In genomic region chr1:77513959-77514324, GRCm38 (mm10) we compare ENCODE assay signal across 10 mouse cellular contexts. TPM values are rescaled to one million over a fixed set of nuclear protein-coding genes. Genes with fewer than 3 reads are reported as not detected.
DNase-seq lines count a peak whose midpoint lies in the region; ATAC-seq and TF ChIP-seq lines count a peak whose summit lies in the region.
"Had no signal": no experiment of that assay in that cellular context is flagged by ENCODE, and none has a peak within 500 bp of the region (broad histone marks: within the 10 kb centered on the region; RNA-seq: fewer than 3 reads in every experiment).

No protein-coding gene starts in this region.

- peak overlapping the region; percentile 64 for H3K4me3 ChIP-seq in kidney, postnatal 0 days (replicated peaks; ENCODE audit: low read depth, low read length)
- H3K4me3 ChIP-seq in embryonic facial prominence, embryonic 15.5 days (replicated peaks): peak overlapping the region; percentile 70
- peak overlapping the region; percentile 70 for H3K4me3 ChIP-seq in intestine, embryonic 16.5 days (ENCODE audit: low read length)
- H3K4me3 ChIP-seq in neural tube, embryonic 13.5 days: peak overlapping the region; percentile 66

- H3K4me1 ChIP-seq in kidney, postnatal 0 days (replicated peaks; ENCODE audit: insufficient read depth, low read length): peaks cover 17% of the 10 kb centered on the region
- peaks cover 33% of the 10 kb centered on the region for H3K4me1 ChIP-seq in embryonic facial prominence, embryonic 15.5 days
- H3K4me1 ChIP-seq in intestine, embryonic 16.5 days (ENCODE audit: control insufficient read depth, insufficient read depth, low read length): peaks cover 21% of the 10 kb centered on the region
- peaks cover 52% of the 10 kb centered on the region for H3K4me1 ChIP-seq in neural tube, embryonic 13.5 days (replicated peaks)

- no peaks in the 10 kb centered on the region for H3K27me3 ChIP-seq in kidney, postnatal 0 days (ENCODE audit: insufficient read depth, low read length)
- H3K27me3 ChIP-seq in embryonic facial prominence, embryonic 15.5 days: no peaks in the 10 kb centered on the region
- no peaks in the 10 kb centered on the region for H3K27me3 ChIP-seq in intestine, embryonic 16.5 days (replicated peaks; ENCODE audit: control insufficient read depth, insufficient read depth, low read length)
- peaks cover 12% of the 10 kb centered on the region; the same call in 1 of the 2 replicates for H3K27me3 ChIP-seq in neural tube, embryonic 13.5 days
- H3K27me3 ChIP-seq: Patski had no signal

- 0 out of 2 replicates have a peak overlapping the region, but pooled peaks have one; percentile 16 for H3K27ac ChIP-seq in kidney, postnatal 0 days
- H3K27ac ChIP-seq in embryonic facial prominence, embryonic 15.5 days (replicated peaks): peak overlapping the region; percentile 84
- peak overlapping the region; percentile 23 for H3K27ac ChIP-seq in intestine, embryonic 16.5 days (ENCODE audit: low read length)
- H3K27ac ChIP-seq in neural tube, embryonic 13.5 days (replicated peaks): peak overlapping the region; percentile 90

- peak overlapping the region; percentile 52 for H3K9ac ChIP-seq in kidney, postnatal 0 days (ENCODE audit: low read depth, low read length)
- peak overlapping the region; percentile 72 for H3K9ac ChIP-seq in embryonic facial prominence, embryonic 15.5 days
- H3K9ac ChIP-seq in intestine, embryonic 16.5 days (ENCODE audit: low read depth, low read length): peak overlapping the region; percentile 69
- H3K9ac ChIP-seq in neural tube, embryonic 13.5 days: peak overlapping the region; percentile 80

- no peak for ATAC-seq in kidney, postnatal 0 days (replicated peaks; ENCODE audit: low FRiP score, low read depth)
- ATAC-seq in embryonic facial prominence, embryonic 15.5 days (ENCODE audit: insufficient number of reproducible peaks, low FRiP score, low TSS enrichment, low read depth): no peak
- 0 out of 2 replicates have a peak, but pooled peaks have one; percentile 1 for ATAC-seq in intestine, embryonic 16.5 days
- ATAC-seq in neural tube, embryonic 13.5 days (ENCODE audit: low read depth): no peak

- WGBS in kidney, postnatal 0 days: 1% methylated on average over 9 of the region's 9 CpGs
- WGBS in embryonic facial prominence, embryonic 15.5 days: 0% methylated on average over 9 of the region's 9 CpGs
- WGBS in intestine, embryonic 16.5 days: 0% methylated on average over 9 of the region's 9 CpGs
- under 1% methylated on average over 8 of the region's 9 CpGs for WGBS in neural tube, embryonic 13.5 days

- no peaks in the 10 kb centered on the region for H3K9me3 ChIP-seq in kidney, postnatal 0 days (replicated peaks; ENCODE audit: low read length)
- no peaks in the 10 kb centered on the region for H3K9me3 ChIP-seq in embryonic facial prominence, embryonic 15.5 days (replicated peaks)
- no peaks in the 10 kb centered on the region for H3K9me3 ChIP-seq in intestine, embryonic 16.5 days (ENCODE audit: control insufficient read depth, low read length)
- no peaks in the 10 kb centered on the region for H3K9me3 ChIP-seq in neural tube, embryonic 13.5 days

- DNase-seq in kidney, postnatal 0 days (ENCODE audit: low spot score): no peak
- DNase-seq in kidney, adult 8-10 months: no peak
- no peak for DNase-seq in cerebellum, postnatal 4 days (ENCODE audit: low spot score in 2 of 2)
- DNase-seq in right cerebral cortex, adult 18-20 months: no peak
- DNase-seq in thymus, postnatal 25 days: no peak

- peak overlapping the region; percentile 89 for H3K4me2 ChIP-seq in kidney, postnatal 0 days (ENCODE audit: low read length)
- peak overlapping the region; percentile 87 for H3K4me2 ChIP-seq in embryonic facial prominence, embryonic 15.5 days (replicated peaks)
- H3K4me2 ChIP-seq in intestine, embryonic 16.5 days (ENCODE audit: low read depth, low read length): peak overlapping the region; percentile 98
- H3K4me2 ChIP-seq in neural tube, embryonic 13.5 days: peak overlapping the region; percentile 90

- H3K36me3 ChIP-seq in kidney, postnatal 0 days (ENCODE audit: insufficient read depth, low read length): no peaks in the 10 kb centered on the region
- peaks cover 3% of the 10 kb centered on the region; the same call in 1 of the 2 replicates for H3K36me3 ChIP-seq in embryonic facial prominence, embryonic 15.5 days
- H3K36me3 ChIP-seq in intestine, embryonic 16.5 days (ENCODE audit: control insufficient read depth, insufficient read depth, low read length): 0 out of 2 replicates have a peak, but pooled peaks cover under 1% of the 10 kb centered on the region
- no peaks in the 10 kb centered on the region for H3K36me3 ChIP-seq in neural tube, embryonic 13.5 days

- TF ChIP-seq CTCF in kidney, postnatal 0 days (IDR thresholded peaks at IDR 0.05; ENCODE audit: low read depth): no peak

RNA-seq across cellular contexts. Expression of gene Epha4, which starts 0.9 kb away (rescaled TPM):
- polyA plus RNA-seq in kidney, postnatal 0 days (2015; fragmentation: Nextera tagmentation; extraction: Ambion mirVana): 12.0 and 14.0 TPM in 2 replicates
- 36.8 and 38.2 TPM in 2 replicates for polyA plus RNA-seq in embryonic facial prominence, embryonic 15.5 days (2015; fragmentation: Nextera tagmentation; extraction: Ambion mirVana)
- 5.0 and 6.0 TPM in 2 replicates for polyA plus RNA-seq in intestine, embryonic 16.5 days (2015; fragmentation: Nextera tagmentation; extraction: Ambion mirVana)
- polyA plus RNA-seq in neural tube, embryonic 13.5 days (2015; fragmentation: Nextera tagmentation; extraction: Ambion mirVana): 27.0 and 29.0 TPM in 2 replicates
- polyA plus RNA-seq: erythroblast, embryonic 14.5 days had no signal

Comparison
In these comparisons a context has a peak if more than half of its experiments do, and no peak if none do; other contexts are left out.
1. H3K27ac ChIP-seq: peak in every context shown above with its lines; median percentile 90 in neural tube, embryonic 13.5 days; 84 in embryonic facial prominence, embryonic 15.5 days; 23 in intestine, embryonic 16.5 days; 16 in kidney, postnatal 0 days.